Mouse (Mus musculus) lung, adult 10 weeks (tissue): Measurements from ENCODE around the gene Olfr370. TPM values are rescaled to one million over a fixed set of nuclear protein-coding genes. Genes with fewer than 3 reads are reported as not detected.

Experiments
- polyA plus RNA-seq: library from polyadenylated mRNA; stranded (reverse); fragments of 350-450 nt; fragmentation: Illumina TruSeq; extraction: RNeasy Lipid Tissue Mini Kit (QIAGEN cat#74804); gene quantifications from one replicate; pipeline ENCODE4 v1.2.3, GENCODE M21; 2014; ENCODE audit warnings: low read depth, low replicate concordance; ENCODE audit not compliant: insufficient read depth

Olfr370 gene
- not detected for polyA plus RNA-seq

DNA sequence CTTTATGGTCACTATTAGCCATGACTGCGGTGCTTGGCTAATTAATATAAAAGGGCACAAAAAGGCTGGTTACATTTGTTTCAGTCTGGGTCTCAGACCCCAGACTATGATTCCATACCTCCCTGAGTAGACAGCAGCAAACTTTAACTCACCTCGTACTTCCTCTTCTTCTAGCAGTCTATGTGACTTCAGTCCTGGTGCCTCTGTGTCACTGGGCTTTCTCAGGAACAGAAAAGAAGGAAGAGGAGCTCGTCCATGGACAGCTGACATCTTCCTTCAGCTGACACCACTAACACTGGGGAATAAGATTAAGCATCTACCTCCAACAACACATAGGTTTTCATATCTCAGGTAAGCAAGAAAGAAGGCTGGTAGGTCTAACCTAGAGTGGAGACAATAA lies at the start of gene Olfr370:
Olfr370 (plus strand) TSS at position 45 of the 400 bp plus-strand sequence.

DNA sequence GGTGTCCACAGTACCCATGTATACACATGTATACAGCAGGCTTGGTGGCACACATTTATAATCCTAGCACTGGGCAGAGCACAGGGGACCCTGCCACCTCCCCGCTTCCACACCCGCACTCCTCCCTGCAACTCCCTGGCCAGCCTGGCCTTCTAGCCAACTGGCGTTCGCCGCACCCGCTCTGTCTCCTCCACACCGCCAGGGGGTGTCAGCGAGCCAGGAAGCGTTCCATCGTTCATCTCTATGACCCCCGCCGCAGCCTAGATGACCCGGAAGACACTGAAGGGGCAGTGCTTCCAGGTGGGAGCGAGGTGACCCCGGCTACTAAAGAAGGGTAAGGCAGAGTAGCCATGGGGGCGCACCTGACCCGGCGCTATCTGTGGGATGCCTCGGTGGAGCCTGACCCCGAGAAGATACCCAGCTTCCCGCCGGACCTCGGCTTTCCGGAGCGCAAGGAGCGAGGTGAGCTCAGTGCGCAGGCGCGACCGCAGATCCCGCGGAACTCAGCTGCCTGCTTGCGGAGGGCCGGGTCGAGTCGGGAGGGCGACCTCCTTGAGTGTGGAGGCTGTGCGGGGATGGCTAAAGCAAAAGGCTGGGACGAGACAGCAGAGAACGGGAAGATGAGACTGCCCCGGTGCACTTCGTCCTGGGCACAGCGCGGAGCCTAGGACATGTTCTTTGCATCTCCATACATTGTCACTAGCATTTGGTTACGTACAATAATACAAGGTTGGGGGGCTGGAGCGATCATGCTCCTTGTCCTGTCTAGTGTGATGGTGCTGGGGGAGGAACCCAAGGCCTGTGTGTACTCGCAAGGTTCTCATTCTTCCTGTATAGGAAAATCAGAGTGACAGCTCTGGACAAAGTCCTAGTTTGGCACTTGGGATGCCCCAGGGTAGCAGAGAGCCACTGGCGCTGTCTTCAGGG lies 31.2 kb downstream of the Olfr370 start, which contains the start of gene Ndufb7:
Ndufb7 (plus strand) TSS at position 203 of the 927 bp plus-strand sequence.

Other genes starting within 250 kb of the Olfr370 start
- gene Ucp1, start 245.4 kb upstream of the Olfr370 start, polyA plus RNA-seq = 27.4 TPM
- 4.9 TPM for gene Elmod2, start 203.3 kb upstream of the Olfr370 start, polyA plus RNA-seq
- gene Mgat4d, start 187.3 kb upstream of the Olfr370 start, polyA plus RNA-seq = not detected
- not detected for gene Clgn, start 145.9 kb upstream of the Olfr370 start, polyA plus RNA-seq
- 53.7 TPM for gene Scoc, start 77.4 kb upstream of the Olfr370 start, polyA plus RNA-seq
- 270 TPM for gene Ndufb7, start 30.9 kb downstream of the Olfr370 start, polyA plus RNA-seq
- gene Tecr, start 72.2 kb downstream of the Olfr370 start, polyA plus RNA-seq = 176 TPM
- 32.1 TPM for gene Dnajb1, start 72.4 kb downstream of the Olfr370 start, polyA plus RNA-seq
- 45.7 TPM for gene Gipc1, start 116.9 kb downstream of the Olfr370 start, polyA plus RNA-seq
- 2.1 TPM for gene Ptger1, start 130.9 kb downstream of the Olfr370 start, polyA plus RNA-seq
- 29.7 TPM for gene Pkn1, start 163.4 kb downstream of the Olfr370 start, polyA plus RNA-seq
- 22.0 TPM for gene Ddx39, start 179.4 kb downstream of the Olfr370 start, polyA plus RNA-seq
- 186 TPM for gene Adgre5, start 205.5 kb downstream of the Olfr370 start, polyA plus RNA-seq